Mouse (Mus musculus): Measurements from ENCODE around the gene Trpm4.

Trpm4 gene

GRCm38 (mm10) chr7:45313495-45313894 is 20.1 kb downstream of the Trpm4 start:
- DNase-seq (ENCODE audit: extremely low spot score, low read depth, low spot score) = no peak

- DNase-seq (ENCODE audit: extremely low spot score, low read depth, low spot score) = no peak
Measured at GRCm38 (mm10) chr7:45312686-45313453, 20.7 kb downstream of the Trpm4 start.

- DNase-seq (ENCODE audit: extremely low spot score, low read depth, low spot score) = no peak
Measured at GRCm38 (mm10) chr7:45312023-45312422, 21.6 kb downstream of the Trpm4 start.

- DNase-seq (ENCODE audit: extremely low spot score, low read depth, low spot score) = no peak
Measured at GRCm38 (mm10) chr7:45309455-45309854, 24.1 kb downstream of the Trpm4 start.

GRCm38 (mm10) chr7:45308551-45309240 is 24.9 kb downstream of the Trpm4 start:
- DNase-seq (ENCODE audit: extremely low spot score, low read depth, low spot score) = no peak

GRCm38 (mm10) chr7:45305275-45305674 is 28.3 kb downstream of the Trpm4 start:
- DNase-seq (ENCODE audit: extremely low spot score, low read depth, low spot score) = no peak

GRCm38 (mm10) chr7:45304869-45305268 is 28.7 kb downstream of the Trpm4 start:
- no peak for DNase-seq (ENCODE audit: extremely low spot score, low read depth, low spot score)

- DNase-seq (ENCODE audit: extremely low spot score, low read depth, low spot score) = no peak
Measured at GRCm38 (mm10) chr7:45302626-45303025, 31.0 kb downstream of the Trpm4 start.

GRCm38 (mm10) chr7:45300270-45300669 is 33.3 kb downstream of the Trpm4 start:
- DNase-seq (ENCODE audit: extremely low spot score, low read depth, low spot score) = no peak

GRCm38 (mm10) chr7:45299752-45300151 is 33.8 kb downstream of the Trpm4 start:
- DNase-seq (ENCODE audit: extremely low spot score, low read depth, low spot score) = peak; percentile 42

- no peak for DNase-seq (ENCODE audit: extremely low spot score, low read depth, low spot score)
Measured at GRCm38 (mm10) chr7:45297563-45297962, 36.0 kb downstream of the Trpm4 start.

GRCm38 (mm10) chr7:45296626-45297025 is 37.0 kb downstream of the Trpm4 start:
- DNase-seq (ENCODE audit: extremely low spot score, low read depth, low spot score) = no peak

GRCm38 (mm10) chr7:45286486-45286885 is 47.1 kb downstream of the Trpm4 start:
- no peak for DNase-seq (ENCODE audit: extremely low spot score, low read depth, low spot score)

GRCm38 (mm10) chr7:45277136-45277760 is 56.3 kb downstream of the Trpm4 start, which contains the start of gene Slc6a21:
Gene Slc6a21, plus strand, starts transcription at chr7:45277513.
- no peak for DNase-seq (ENCODE audit: extremely low spot score, low read depth, low spot score)

GRCm38 (mm10) chr7:45273672-45274071 is 59.9 kb downstream of the Trpm4 start:
- DNase-seq (ENCODE audit: extremely low spot score, low read depth, low spot score) = no peak

GRCm38 (mm10) chr7:45272786-45273412 is 60.7 kb downstream of the Trpm4 start:
- no peak for DNase-seq (ENCODE audit: extremely low spot score, low read depth, low spot score)

GRCm38 (mm10) chr7:45265518-45265917 is 68.1 kb downstream of the Trpm4 start:
- DNase-seq (ENCODE audit: extremely low spot score, low read depth, low spot score) = no peak

- DNase-seq (ENCODE audit: extremely low spot score, low read depth, low spot score) = no peak
Measured at GRCm38 (mm10) chr7:45264348-45264747, 69.2 kb downstream of the Trpm4 start.

- no peak for DNase-seq (ENCODE audit: extremely low spot score, low read depth, low spot score)
Measured at GRCm38 (mm10) chr7:45263006-45263607, 70.5 kb downstream of the Trpm4 start.

GRCm38 (mm10) chr7:45262266-45262665 is 71.3 kb downstream of the Trpm4 start:
- no peak for DNase-seq (ENCODE audit: extremely low spot score, low read depth, low spot score)

GRCm38 (mm10) chr7:45259281-45259680 is 74.3 kb downstream of the Trpm4 start:
- DNase-seq (ENCODE audit: extremely low spot score, low read depth, low spot score) = no peak
